Mouse (Mus musculus) bone marrow macrophage, adult 2 months (primary cell): ENCODE results near the gene Akr7a5. TPM values are rescaled to one million over a fixed set of nuclear protein-coding genes. Genes with fewer than 3 reads are reported as not detected.

Source experiments
- H3K27ac ChIP-seq: 2 replicates; pipeline ENCODE4 v1.5.1; 2012; ENCODE audit warnings: low read depth, low read length; ENCODE audit not compliant: insufficient read depth
- H3K4me1 ChIP-seq: 2 replicates; pipeline ENCODE4 v1.6.1; 2012; ENCODE audit warnings: low read length; ENCODE audit not compliant: control insufficient read depth, insufficient read depth
- H3K4me3 ChIP-seq: 2 replicates; pipeline ENCODE4 v1.5.1; 2012; ENCODE audit warnings: mild to moderate bottlenecking, low read length, moderate library complexity; ENCODE audit not compliant: insufficient read depth
- CTCF ChIP-seq: IDR thresholded peaks from 2 replicates; pipeline ENCODE4 v1.5.1; 2012; ENCODE audit warnings: low read depth, mild to moderate bottlenecking, low read length, moderate library complexity
- POLR2A ChIP-seq: IDR thresholded peaks from 2 replicates; pipeline ENCODE4 v1.6.1; 2012; ENCODE audit warnings: mild to moderate bottlenecking, low read depth, low read length, borderline replicate concordance
- polyA plus RNA-seq: library from polyadenylated mRNA; stranded (reverse); fragments of >200 nt; gene quantifications from 2 replicates; pipeline ENCODE4 v1.2.4, GENCODE M21; 2012; ENCODE audit not compliant: missing spikeins, insufficient read depth, insufficient read length

Akr7a5 gene
- polyA plus RNA-seq, 1 experiment, result 17.5 TPM

GRCm38 (mm10) chr4:139297566-139297965 is 13.0 kb upstream of the Akr7a5 start:
- TF ChIP-seq CTCF, result no peak
- no peak for TF ChIP-seq POLR2A
- no peak overlapping the region for H3K27ac ChIP-seq

GRCm38 (mm10) chr4:139298671-139299366 is 11.7 kb upstream of the Akr7a5 start:
- H3K27ac ChIP-seq, result no peak overlapping the region
- no peak overlapping the region for H3K4me3 ChIP-seq
- no peaks in the 10 kb centered on the region for H3K4me1 ChIP-seq
- TF ChIP-seq CTCF (no peak), POLR2A (no peak)

More at GRCm38 (mm10) chr4:139297566-139297965, 13.0 kb upstream of the Akr7a5 start:
- H3K4me3 ChIP-seq, result no peak overlapping the region
- no peaks in the 10 kb centered on the region for H3K4me1 ChIP-seq

DNA sequence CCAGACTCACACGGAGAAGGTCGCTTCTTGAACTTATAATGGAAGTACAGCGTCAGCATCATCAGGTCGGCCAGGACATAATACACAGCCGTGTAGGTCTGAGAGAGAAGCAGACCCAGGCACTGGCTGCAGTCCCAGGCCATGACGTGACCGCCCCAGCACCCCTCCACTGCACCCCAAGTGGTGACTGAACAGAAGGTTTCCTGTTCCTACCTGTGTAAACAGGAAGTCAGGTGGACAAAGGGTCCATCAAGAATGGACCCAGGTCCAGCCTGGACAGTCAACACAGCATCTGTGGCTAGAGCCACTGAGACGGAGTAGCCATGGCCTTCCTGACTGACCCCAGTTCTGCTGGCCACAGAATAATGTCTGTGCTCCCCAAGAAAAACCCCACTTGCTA is 8.8 kb upstream of the Akr7a5 start:
- Histone ChIP-seq H3K4me3 (no peak overlapping the region), H3K4me1 (no peaks in the 10 kb centered on the region)

DNA sequence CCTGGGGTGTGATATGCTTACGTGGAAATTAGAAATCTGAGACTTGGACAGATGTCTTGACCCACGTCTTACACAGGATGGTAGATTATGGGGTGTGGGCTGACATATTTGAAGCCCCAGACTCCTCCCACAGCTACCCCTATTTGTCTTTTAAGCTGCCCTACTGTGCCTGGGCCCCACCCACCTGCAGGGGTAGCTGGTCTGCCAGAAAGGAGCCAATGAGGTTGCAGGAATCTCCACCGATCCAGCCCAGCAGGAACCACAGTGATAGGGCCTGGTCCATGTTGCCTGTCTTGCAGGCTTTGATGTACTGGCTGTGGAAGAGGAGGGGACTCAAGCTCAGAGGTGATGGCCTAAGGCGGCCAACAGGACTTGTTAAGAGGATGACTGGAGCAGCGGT is 8.3 kb upstream of the Akr7a5 start:
- no peak overlapping the region for H3K4me3 ChIP-seq
- H3K27ac ChIP-seq, result no peak overlapping the region

More for the DNA sequence above, 8.8 kb upstream of the Akr7a5 start:
- no peak for TF ChIP-seq POLR2A
- TF ChIP-seq CTCF, result no peak
- no peak overlapping the region for H3K27ac ChIP-seq

GRCm38 (mm10) chr4:139305521-139305920 is 5.0 kb upstream of the Akr7a5 start:
- Histone ChIP-seq H3K4me1 (peaks cover 21% of the 10 kb centered on the region), H3K27ac (no peak overlapping the region), H3K4me3 (no peak overlapping the region)
- TF ChIP-seq POLR2A (no peak), CTCF (no peak)

More for the DNA sequence above, 8.3 kb upstream of the Akr7a5 start:
- no peak for TF ChIP-seq POLR2A
- TF ChIP-seq CTCF, result no peak
- H3K4me1 ChIP-seq, result no peaks in the 10 kb centered on the region

DNA sequence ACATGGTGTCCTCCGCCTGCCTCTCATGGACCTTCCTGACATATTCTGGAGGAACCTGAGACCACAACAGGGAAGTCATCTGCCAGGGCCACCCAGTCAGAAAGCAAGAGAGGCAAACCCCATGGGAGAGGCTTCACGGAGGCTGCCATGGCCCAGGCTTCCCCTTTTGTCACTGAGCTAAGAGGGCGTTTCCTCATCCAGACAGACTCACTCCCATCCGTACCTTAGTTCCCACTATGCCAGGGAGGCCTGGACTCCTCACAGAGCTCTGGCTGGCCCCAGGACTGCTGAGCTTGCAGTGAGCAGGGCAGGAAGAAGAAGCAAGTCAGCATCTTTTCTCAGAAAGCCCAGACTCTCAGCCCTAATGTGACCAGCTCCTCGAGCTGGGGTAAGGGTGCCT is 2.6 kb upstream of the Akr7a5 start:
- Histone ChIP-seq H3K27ac (peak overlapping the region; percentile 69), H3K4me1 (peaks cover 26% of the 10 kb centered on the region)

GRCm38 (mm10) chr4:139309651-139310050 is 893 bp upstream of the Akr7a5 start:
- TF ChIP-seq CTCF (no peak), POLR2A (no peak)
- Histone ChIP-seq H3K27ac (no peak overlapping the region), H3K4me3 (peak overlapping the region; percentile 85), H3K4me1 (peaks cover 26% of the 10 kb centered on the region)

More for the DNA sequence above, 2.6 kb upstream of the Akr7a5 start:
- TF ChIP-seq CTCF (no peak), POLR2A (no peak)
- 0 out of 2 replicates have a peak overlapping the region, but pooled peaks have one; percentile 4 for H3K4me3 ChIP-seq

DNA sequence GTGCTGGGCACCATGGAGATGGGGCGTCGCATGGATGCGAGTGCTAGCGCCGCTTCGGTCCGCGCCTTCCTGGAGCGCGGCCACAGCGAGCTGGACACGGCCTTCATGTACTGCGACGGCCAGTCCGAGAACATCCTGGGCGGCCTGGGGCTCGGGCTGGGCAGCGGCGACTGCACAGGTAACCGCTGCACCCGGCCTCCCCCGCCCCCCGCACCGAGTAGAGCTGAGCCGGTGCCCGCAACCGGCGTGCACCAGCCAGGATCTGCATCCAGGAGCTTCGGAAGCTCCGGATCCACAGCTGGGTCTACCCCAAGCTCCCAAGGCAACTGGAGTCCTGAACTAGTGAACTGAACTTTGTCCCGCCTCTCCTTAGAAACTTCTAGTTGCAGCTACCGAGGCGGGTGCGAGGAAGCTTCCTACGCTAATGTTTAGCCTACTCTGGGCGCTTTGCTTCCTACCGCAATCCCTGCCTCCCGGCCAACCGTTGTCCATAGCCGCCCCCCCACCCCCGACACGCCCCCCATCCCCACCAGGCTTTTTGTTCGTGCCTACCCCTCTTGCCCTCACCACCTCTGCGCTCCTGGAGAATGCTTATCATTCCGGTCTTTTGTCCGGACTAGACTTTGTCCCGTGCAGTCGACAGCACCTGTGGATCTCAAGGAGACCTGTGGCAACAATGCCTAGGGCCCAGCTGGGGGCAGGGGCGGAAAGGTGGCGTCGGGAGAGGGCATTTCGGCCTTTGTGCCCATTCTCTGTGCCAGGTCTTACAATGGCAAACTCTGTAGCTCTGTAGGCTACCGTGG is 556 bp downstream of the Akr7a5 start:
- H3K4me1 ChIP-seq, result peaks cover 26% of the 10 kb centered on the region
- peak overlapping the region; percentile 28 for H3K27ac ChIP-seq
- TF ChIP-seq POLR2A, result no peak
- TF ChIP-seq CTCF, result no peak
- peak overlapping the region; percentile 85 for H3K4me3 ChIP-seq

- Histone ChIP-seq H3K4me3 (peak overlapping the region; percentile 85), H3K27ac (no peak overlapping the region), H3K4me1 (peaks cover 29% of the 10 kb centered on the region)
- no peak for TF ChIP-seq CTCF
- TF ChIP-seq POLR2A, result no peak
Measured at GRCm38 (mm10) chr4:139311707-139312106, 1.2 kb downstream of the Akr7a5 start.

DNA sequence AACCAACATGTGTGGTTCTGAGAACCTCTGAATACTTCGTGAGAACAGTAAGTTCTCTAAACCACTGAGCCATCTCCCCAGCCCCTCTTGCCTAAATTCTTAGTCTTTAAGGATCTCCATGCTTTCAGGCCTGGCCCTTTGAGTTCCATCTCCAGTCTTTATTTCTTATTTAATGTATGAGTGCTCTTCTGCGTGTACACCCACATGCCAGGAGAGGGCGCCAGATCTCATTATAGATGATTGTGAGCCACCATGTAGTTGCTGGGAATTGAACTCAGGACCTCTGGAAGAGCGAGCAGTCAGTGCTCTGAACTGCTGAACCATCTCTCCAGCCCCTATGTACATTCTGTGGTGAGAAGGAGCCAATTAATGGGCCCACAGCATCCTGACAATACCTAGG is 2.1 kb downstream of the Akr7a5 start:
- TF ChIP-seq POLR2A, result no peak
- TF ChIP-seq CTCF, result 0 out of 2 replicates have a peak, but pooled peaks have one; percentile 17
- Histone ChIP-seq H3K27ac (no peak overlapping the region), H3K4me1 (peaks cover 33% of the 10 kb centered on the region), H3K4me3 (no peak overlapping the region)
